Mouse (Mus musculus) limb, embryonic 12.5 days (tissue): ENCODE measurements around the gene Samd4. TPM values are rescaled to one million over a fixed set of nuclear protein-coding genes. Genes with fewer than 3 reads are reported as not detected.

ENCODE experiments used
- microRNA-seq: library from miRNA; unstranded; fragments of <30 nt; microRNA quantifications from one replicate; pipeline ENCODE4, GENCODE M21; 2017
- polyA plus RNA-seq: library from polyadenylated mRNA; unstranded; fragments of >200 nt; fragmentation: Nextera tagmentation; extraction: Ambion mirVana; gene quantifications from 2 replicates; pipeline ENCODE4 v1.2.1, GENCODE M21; 2016

Samd4 gene
- polyA plus RNA-seq, 1 experiment from 2014 or later: 6.8 TPM

Small RNAs within 50 kb of the gene (microRNA-seq; reads per million reads assigned to microRNA genes)
- gene Mir378c: 6.5 reads per million, percentile 19 among the genes with 10 or more reads in this experiment

Other genes with a start within 250 kb of the Samd4 start
- 46.4 and 47.6 TPM in 2 replicates for gene Cdkn3, start 122.3 kb upstream of the Samd4 start, polyA plus RNA-seq
- gene Cnih1, start 94.4 kb upstream of the Samd4 start, polyA plus RNA-seq: 170 and 187 TPM in 2 replicates
- 83.1 and 89.5 TPM in 2 replicates for gene Gmfb, start 60.6 kb upstream of the Samd4 start, polyA plus RNA-seq
- gene Cgrrf1, start 50.7 kb upstream of the Samd4 start, polyA plus RNA-seq: 28.6 and 29.4 TPM in 2 replicates